Mouse (Mus musculus) ES-E14 (cell line): Measurements from ENCODE around the gene Cnksr3.

Experiments used
- CHD2 ChIP-seq: IDR thresholded peaks from 2 replicates; pipeline ENCODE4 v1.6.1; 2014; ENCODE audit warnings: mild to moderate bottlenecking, low read depth, low read length, inconsistent platforms
- HCFC1 ChIP-seq: IDR thresholded peaks from 2 replicates; pipeline ENCODE4 v1.6.1; 2012; ENCODE audit warnings: low read length, inconsistent platforms, borderline replicate concordance; ENCODE audit not compliant: insufficient read depth
- MAFK ChIP-seq: IDR thresholded peaks from 2 replicates; pipeline ENCODE4 v1.6.1; 2014; ENCODE audit warnings: mild to moderate bottlenecking, low read depth, low read length, inconsistent platforms; ENCODE audit not compliant: insufficient read depth
- ZC3H11A ChIP-seq: IDR thresholded peaks from 2 replicates; pipeline ENCODE4 v1.6.1; 2012; ENCODE audit warnings: low read depth, mild to moderate bottlenecking, inconsistent platforms, low read length, borderline replicate concordance
- ZNF384 ChIP-seq: IDR thresholded peaks from 2 replicates; pipeline ENCODE4 v1.6.1; 2012; ENCODE audit warnings: low read depth, low read length, inconsistent platforms

- TF ChIP-seq ZC3H11A (no peak), MAFK (no peak), HCFC1 (no peak), ZNF384 (no peak), CHD2 (no peak)
Measured at GRCm38 (mm10) chr10:7163031-7163430, 49.0 kb downstream of the Cnksr3 start.
